Mouse (Mus musculus) adrenal gland, adult 8-10 months (tissue): ENCODE data around the gene BC025446. TPM values are rescaled to one million over a fixed set of nuclear protein-coding genes. Genes with fewer than 3 reads are reported as not detected.

Source experiments
- total RNA-seq, 4 experiments: library from RNA; stranded (reverse); gene quantifications; 2 replicates each; pipeline ENCODE4 v1.2.4; 2022

Gene BC025446
- total RNA-seq, 4 experiments from 2014 or later = 0.22 TPM; not detected in 3

Other genes starting within 250 kb of the BC025446 start
- gene Ly6i, start 232.9 kb upstream of the BC025446 start, total RNA-seq = under 1 TPM in 2 of 4 experiments, not detected in 2; 0.24 to 0.26 TPM
- gene Ly6a, start 218.3 kb upstream of the BC025446 start, total RNA-seq = 100 to 1,000 TPM in 2 of 4 experiments, 10 to 100 TPM in 2; 53.6 to 168 (median 102) TPM
- gene Ly6c1, start 167.5 kb upstream of the BC025446 start, total RNA-seq = 100 to 1,000 TPM in 3 of 4 experiments, 10 to 100 TPM in 1; 76.0 to 128 (median 116) TPM
- 10 to 100 TPM in 1 of 4 experiments, 1 to 10 TPM in 3; 2.2 to 10.0 (median 3.1) TPM for gene Ly6c2, start 104.4 kb upstream of the BC025446 start, total RNA-seq
- gene Ly6g, start 61.1 kb upstream of the BC025446 start, total RNA-seq = not detected
- not detected for gene Ly6f, start 52.0 kb downstream of the BC025446 start, total RNA-seq